ENCODE assay signal across 14 mouse cellular contexts in the genomic region with DNA sequence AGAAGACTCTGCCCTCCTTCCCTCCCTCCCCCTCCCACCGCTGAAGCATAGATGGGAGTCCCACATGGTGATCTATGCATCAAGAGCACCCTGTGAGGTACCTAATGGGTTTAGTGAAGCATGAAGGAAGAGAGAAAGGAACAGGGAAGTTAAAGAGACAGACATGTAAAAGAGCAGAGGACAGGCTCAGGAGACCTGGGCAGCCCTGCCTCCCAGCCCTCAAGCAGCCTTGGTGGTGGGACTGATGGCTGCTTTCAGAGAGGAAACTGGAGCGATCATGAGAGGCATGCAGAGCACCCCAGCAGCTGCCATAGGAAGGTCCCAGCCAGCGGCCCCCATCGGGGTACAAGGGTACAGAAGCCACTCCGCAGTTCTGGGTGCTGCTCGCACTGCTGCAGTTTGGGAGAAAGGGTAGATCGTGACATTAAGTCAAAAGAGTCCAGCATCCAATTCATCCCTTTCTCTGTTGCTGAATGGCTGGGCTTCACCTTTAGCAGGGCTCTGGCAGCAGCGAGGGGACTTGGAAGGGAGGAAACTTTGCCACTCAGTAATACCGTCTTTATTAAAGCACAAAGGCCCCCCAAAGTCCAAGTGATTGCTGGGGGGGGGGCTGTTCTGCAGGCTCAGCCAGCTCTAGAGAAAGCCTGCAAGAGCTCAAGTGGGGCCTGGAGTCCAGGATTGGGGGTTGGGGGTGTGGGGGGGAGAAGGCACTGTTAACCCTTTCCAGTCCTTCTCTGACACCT. TPM values are rescaled to one million over a fixed set of nuclear protein-coding genes. Genes with fewer than 3 reads are reported as not detected.
DNase-seq lines count a peak whose midpoint lies in the region; ATAC-seq lines count a peak whose summit lies in the region.
"Had no signal": no experiment of that assay in that cellular context is flagged by ENCODE, and none has a peak within 500 bp of the region (broad histone marks: within the 10 kb centered on the region; RNA-seq: fewer than 3 reads in every experiment).

No protein-coding gene starts in this region.

- no peak overlapping the region for H3K27ac ChIP-seq in forebrain, embryonic 13.5 days
- H3K27ac ChIP-seq in midbrain, embryonic 10.5 days (replicated peaks): peak overlapping the region; percentile 77
- H3K27ac ChIP-seq in neural tube, embryonic 15.5 days (replicated peaks): peak overlapping the region; percentile 76

- peak overlapping the region; percentile 13; the same call in 1 of the 2 replicates for H3K4me3 ChIP-seq in forebrain, embryonic 13.5 days
- H3K4me3 ChIP-seq in midbrain, embryonic 10.5 days: peak overlapping the region; percentile 37
- H3K4me3 ChIP-seq in neural tube, embryonic 15.5 days (replicated peaks): no peak overlapping the region

- H3K4me2 ChIP-seq in forebrain, embryonic 13.5 days: peak overlapping the region; percentile 47
- H3K4me2 ChIP-seq in neural tube, embryonic 15.5 days: peak overlapping the region; percentile 27

- H3K4me1 ChIP-seq in forebrain, embryonic 13.5 days: peaks cover 19% of the 10 kb centered on the region
- peaks cover 28% of the 10 kb centered on the region for H3K4me1 ChIP-seq in midbrain, embryonic 10.5 days
- H3K4me1 ChIP-seq in neural tube, embryonic 15.5 days: peaks cover 21% of the 10 kb centered on the region

- ATAC-seq in forebrain, embryonic 13.5 days: peak; percentile 57
- ATAC-seq in neural tube, embryonic 15.5 days (ENCODE audit: low FRiP score): peak; percentile 83
- ATAC-seq: liver, postnatal 0 days had no signal

- H3K36me3 ChIP-seq in forebrain, embryonic 13.5 days (ENCODE audit: poor library complexity, severe bottlenecking): no peaks in the 10 kb centered on the region
- no peaks in the 10 kb centered on the region for H3K36me3 ChIP-seq in midbrain, embryonic 10.5 days
- no peaks in the 10 kb centered on the region for H3K36me3 ChIP-seq in neural tube, embryonic 15.5 days

- peak; percentile 16 for DNase-seq in layer of hippocampus, adult 9-11 months
- DNase-seq in layer of hippocampus, postnatal 36 days: no peak
- DNase-seq in midbrain, embryonic 10.5 days (ENCODE audit: low spot score): peak; percentile 31
- no peak for DNase-seq in spleen, adult 12 weeks (ENCODE audit: low spot score)
- no peak for DNase-seq in gastrocnemius, adult 18-20 months (ENCODE audit: low spot score)
- DNase-seq in spleen, postnatal 36 days (ENCODE audit: low spot score in 2 of 2): no peak
- DNase-seq: cerebellum, adult 9-10 months; heart, postnatal 10 days; kidney, postnatal 14 days; liver, postnatal 0 days had no signal

- H3K27me3 ChIP-seq in forebrain, embryonic 13.5 days: peaks cover 7% of the 10 kb centered on the region; the same call in 1 of the 2 replicates
- H3K27me3 ChIP-seq in midbrain, embryonic 10.5 days (ENCODE audit: low read depth, poor library complexity, severe bottlenecking): peaks cover 98% of the 10 kb centered on the region
- peaks cover 33% of the 10 kb centered on the region for H3K27me3 ChIP-seq in neural tube, embryonic 15.5 days (replicated peaks)

- H3K9me3 ChIP-seq in forebrain, embryonic 13.5 days (replicated peaks): no peaks in the 10 kb centered on the region
- no peaks in the 10 kb centered on the region for H3K9me3 ChIP-seq in midbrain, embryonic 10.5 days (replicated peaks)
- H3K9me3 ChIP-seq in neural tube, embryonic 15.5 days (replicated peaks): no peaks in the 10 kb centered on the region

- WGBS in forebrain, embryonic 13.5 days: 0% methylated on average over 9 of the region's 9 CpGs
- under 1% methylated on average over 9 of the region's 9 CpGs for WGBS in midbrain, embryonic 10.5 days
- WGBS in neural tube, embryonic 15.5 days: 7% methylated on average over 9 of the region's 9 CpGs

- H3K9ac ChIP-seq in forebrain, embryonic 13.5 days: peak overlapping the region; percentile 45
- H3K9ac ChIP-seq in neural tube, embryonic 15.5 days (replicated peaks): no peak overlapping the region
- H3K9ac ChIP-seq: liver, postnatal 0 days had no signal

RNA-seq across cellular contexts. Expression of gene Slc6a11, which starts 43.5 kb away (rescaled TPM):
- total RNA-seq in layer of hippocampus, postnatal 36 days (2021): 10 to 100 TPM; 85.6 to 92.5 TPM
- polyA plus RNA-seq in forebrain, embryonic 13.5 days (2015; fragmentation: Nextera tagmentation; extraction: Ambion mirVana): 2.4 and 2.6 TPM in 2 replicates
- 0.59 and 0.65 TPM in 2 replicates for polyA plus RNA-seq in midbrain, embryonic 10.5 days (2016; fragmentation: Nextera tagmentation; extraction: Ambion mirVana)
- 104 and 111 TPM in 2 replicates for polyA plus RNA-seq in neural tube, embryonic 15.5 days (2015; fragmentation: Nextera tagmentation; extraction: Ambion mirVana)
- total RNA-seq in gastrocnemius, adult 18-20 months (2021): under 1 TPM; 0.07 to 0.11 TPM
- total RNA-seq: heart, postnatal 10 days; megakaryocyte, adult 5-6 weeks had no signal
- polyA plus RNA-seq: gonadal fat pad, adult 2 months had no signal

Comparison
In these comparisons a context has a peak if more than half of its experiments do, and no peak if none do; other contexts are left out.
1. DNase-seq: peak in layer of hippocampus, adult 9-11 months (single experiment) and midbrain, embryonic 10.5 days (single experiment); none in layer of hippocampus, postnatal 36 days (0 of 2), spleen, adult 12 weeks (single experiment), gastrocnemius, adult 18-20 months (single experiment) and spleen, postnatal 36 days (0 of 2).
2. RNA of gene Slc6a11, which starts 43.5 kb away (polyA plus RNA-seq): 104 to 111 TPM in neural tube, embryonic 15.5 days; 2.4 to 2.6 TPM in forebrain, embryonic 13.5 days and 0.59 to 0.65 TPM in midbrain, embryonic 10.5 days; every median in the first group is over 10 times any median in the second.